In the genomic region with DNA sequence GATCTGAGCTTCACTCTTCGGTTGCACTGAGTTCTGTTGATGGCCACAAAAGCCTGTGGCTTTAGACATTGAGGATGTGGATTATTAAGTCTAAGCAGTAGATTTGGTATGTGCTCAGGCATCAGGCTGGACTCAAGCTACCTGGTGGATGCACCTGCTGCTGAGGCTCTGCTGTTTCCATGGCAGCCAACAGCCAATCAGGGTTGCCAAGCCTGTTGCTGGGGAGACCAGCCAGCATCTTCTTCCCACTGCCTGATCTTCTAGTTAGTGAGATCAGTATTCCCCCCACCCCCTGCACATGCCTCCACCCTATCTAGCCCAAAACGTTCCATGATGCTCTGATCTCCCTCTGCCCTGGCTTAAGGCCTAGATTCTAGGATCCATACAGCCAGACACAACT, we compare ENCODE assay signal across 16 mouse cellular contexts. TPM values are rescaled to one million over a fixed set of nuclear protein-coding genes. Genes with fewer than 3 reads are reported as not detected.
DNase-seq lines count a peak whose midpoint lies in the region; ATAC-seq and TF ChIP-seq lines count a peak whose summit lies in the region.
"Had no signal": no experiment of that assay in that cellular context is flagged by ENCODE, and none has a peak within 500 bp of the region (broad histone marks: within the 10 kb centered on the region; RNA-seq: fewer than 3 reads in every experiment).

No protein-coding gene starts in this region.

- 72% methylated on average over 2 of the region's 2 CpGs for WGBS in forebrain, embryonic 14.5 days
- 85% methylated on average over 2 of the region's 2 CpGs for WGBS in forebrain, embryonic 10.5 days
- 75% methylated on average over 2 of the region's 2 CpGs for WGBS in midbrain, embryonic 13.5 days
- WGBS in midbrain, embryonic 11.5 days, result 80% methylated on average over 2 of the region's 2 CpGs

- TF ChIP-seq CTCF in left cerebral cortex, adult 2 months (IDR thresholded peaks at IDR 0.05), result no peak

- no peak overlapping the region for H3K4me3 ChIP-seq in forebrain, embryonic 14.5 days (ENCODE audit: low read depth, low read length)
- H3K4me3 ChIP-seq in forebrain, embryonic 10.5 days, result no peak overlapping the region
- H3K4me3 ChIP-seq in midbrain, embryonic 13.5 days (replicated peaks), result no peak overlapping the region
- H3K4me3 ChIP-seq in midbrain, embryonic 11.5 days (ENCODE audit: low read depth, low read length), result no peak overlapping the region
- H3K4me3 ChIP-seq in left cerebral cortex, adult 2 months, result no peak overlapping the region; the same call in 1 of the 2 replicates
- H3K4me3 ChIP-seq: heart, embryonic 13.5 days; hindbrain, embryonic 10.5 days; limb, embryonic 13.5 days had no signal

- DNase-seq in forebrain, embryonic 14.5 days (ENCODE audit: low spot score), result no peak
- DNase-seq in forebrain, embryonic 10.5 days (ENCODE audit: extremely low spot score, low spot score), result no peak
- no peak for DNase-seq in midbrain, embryonic 11.5 days (ENCODE audit: low spot score, missing footprints)
- DNase-seq in left cerebral cortex, adult 2 months (ENCODE audit: extremely low spot score in 1 of 2, low spot score in 2 of 2), result peak in 1 of 2 experiments; percentile 52
- DNase-seq in right cerebral cortex, postnatal 25 days, result peak; percentile 73
- DNase-seq in embryo, embryonic 11 days, result no peak
- DNase-seq in gastrocnemius, adult 8-10 months (ENCODE audit: low spot score in 2 of 2), result no peak
- DNase-seq: gastrocnemius, postnatal 36 days; kidney, adult 8-10 months; lung, adult 2 months had no signal

- H3K4me1 ChIP-seq in forebrain, embryonic 14.5 days (ENCODE audit: control insufficient read depth, insufficient read depth, low read length), result peaks cover 32% of the 10 kb centered on the region
- H3K4me1 ChIP-seq in forebrain, embryonic 10.5 days, result peaks cover 72% of the 10 kb centered on the region
- peaks cover 84% of the 10 kb centered on the region for H3K4me1 ChIP-seq in midbrain, embryonic 13.5 days (replicated peaks)
- H3K4me1 ChIP-seq in midbrain, embryonic 11.5 days (ENCODE audit: control insufficient read depth, insufficient read depth, low read length), result peaks cover 28% of the 10 kb centered on the region

- no peak overlapping the region for H3K27ac ChIP-seq in forebrain, embryonic 14.5 days (ENCODE audit: low read depth, low read length)
- no peak overlapping the region for H3K27ac ChIP-seq in forebrain, embryonic 10.5 days
- H3K27ac ChIP-seq in midbrain, embryonic 13.5 days, result no peak overlapping the region
- H3K27ac ChIP-seq in midbrain, embryonic 11.5 days (ENCODE audit: low read depth, low read length), result no peak overlapping the region
- peak overlapping the region; percentile 70 for H3K27ac ChIP-seq in left cerebral cortex, adult 2 months
- H3K27ac ChIP-seq: heart, embryonic 13.5 days; hindbrain, embryonic 10.5 days; limb, embryonic 13.5 days had no signal

- H3K9me3 ChIP-seq in forebrain, embryonic 14.5 days (replicated peaks; ENCODE audit: control insufficient read depth, low read length), result no peaks in the 10 kb centered on the region
- no peaks in the 10 kb centered on the region for H3K9me3 ChIP-seq in forebrain, embryonic 10.5 days
- H3K9me3 ChIP-seq in midbrain, embryonic 13.5 days, result no peaks in the 10 kb centered on the region
- no peaks in the 10 kb centered on the region for H3K9me3 ChIP-seq in midbrain, embryonic 11.5 days (ENCODE audit: control insufficient read depth, low read length)
- H3K9me3 ChIP-seq: heart, embryonic 13.5 days; hindbrain, embryonic 10.5 days; limb, embryonic 13.5 days had no signal

- H3K4me2 ChIP-seq in forebrain, embryonic 14.5 days (ENCODE audit: low read length), result peak overlapping the region; percentile 9; the same call in 1 of the 2 replicates
- H3K4me2 ChIP-seq in midbrain, embryonic 13.5 days (replicated peaks), result peak overlapping the region; percentile 17; the same call in 1 of the 2 replicates
- no peak overlapping the region for H3K4me2 ChIP-seq in midbrain, embryonic 11.5 days
- H3K4me2 ChIP-seq: heart, embryonic 13.5 days; limb, embryonic 13.5 days had no signal

- H3K27me3 ChIP-seq in forebrain, embryonic 14.5 days (replicated peaks; ENCODE audit: control insufficient read depth, insufficient read depth, low read length), result peaks cover 6% of the 10 kb centered on the region; the same call in 1 of the 2 replicates
- H3K27me3 ChIP-seq in forebrain, embryonic 10.5 days (ENCODE audit: poor library complexity, severe bottlenecking), result peaks cover 98% of the 10 kb centered on the region
- peaks cover 44% of the 10 kb centered on the region for H3K27me3 ChIP-seq in midbrain, embryonic 13.5 days
- peaks cover 31% of the 10 kb centered on the region for H3K27me3 ChIP-seq in midbrain, embryonic 11.5 days (ENCODE audit: control insufficient read depth, insufficient read depth, low read length)

- H3K9ac ChIP-seq in forebrain, embryonic 14.5 days (ENCODE audit: low read length), result no peak overlapping the region
- H3K9ac ChIP-seq in midbrain, embryonic 13.5 days (replicated peaks), result no peak overlapping the region
- no peak overlapping the region for H3K9ac ChIP-seq in midbrain, embryonic 11.5 days (ENCODE audit: low read length)
- H3K9ac ChIP-seq: heart, embryonic 13.5 days; limb, embryonic 13.5 days had no signal

- ATAC-seq in forebrain, embryonic 14.5 days, result no peak
- ATAC-seq in midbrain, embryonic 13.5 days, result no peak
- no peak for ATAC-seq in midbrain, embryonic 11.5 days (ENCODE audit: low FRiP score)

- intact Hi-C loops in left cerebral cortex, adult 2 months (cut with DNase I), result no loop called here

- peaks cover 8% of the 10 kb centered on the region; the same call in 1 of the 2 replicates for H3K36me3 ChIP-seq in forebrain, embryonic 14.5 days (ENCODE audit: control insufficient read depth, insufficient read depth, low read length)
- H3K36me3 ChIP-seq in forebrain, embryonic 10.5 days (replicated peaks), result no peaks in the 10 kb centered on the region
- H3K36me3 ChIP-seq in midbrain, embryonic 13.5 days, result peaks cover 13% of the 10 kb centered on the region
- H3K36me3 ChIP-seq in midbrain, embryonic 11.5 days (ENCODE audit: control insufficient read depth, insufficient read depth, low read length), result no peaks in the 10 kb centered on the region
- H3K36me3 ChIP-seq: G1E; heart, embryonic 13.5 days; hindbrain, embryonic 10.5 days; limb, embryonic 13.5 days had no signal

RNA-seq across cellular contexts. Expression of a gene that starts 5.0 kb away (rescaled TPM):
- 24.1 and 28.9 TPM in 2 replicates for polyA plus RNA-seq in forebrain, embryonic 14.5 days (2014; fragmentation: Nextera tagmentation; extraction: Ambion mirVana)
- polyA plus RNA-seq in forebrain, embryonic 10.5 days (2016; fragmentation: Nextera tagmentation; extraction: Ambion mirVana), result 0.31 and 0.56 TPM in 2 replicates
- polyA plus RNA-seq in midbrain, embryonic 13.5 days (2015; fragmentation: Nextera tagmentation; extraction: Ambion mirVana), result 18.2 and 19.9 TPM in 2 replicates
- polyA plus RNA-seq in midbrain, embryonic 11.5 days (2014; fragmentation: Nextera tagmentation; extraction: Ambion mirVana), result 2.2 and 2.8 TPM in 2 replicates
- total RNA-seq in left cerebral cortex, adult 2 months (2021), result 100 to 1,000 TPM; 300 to 347 TPM
- total RNA-seq in gastrocnemius, adult 8-10 months (2022), result under 1 TPM in 2 of 4 experiments, not detected in 2; 0.08 to 0.19 TPM
- polyA plus RNA-seq: C2C12, G1E had no signal

RNA-seq across cellular contexts. Expression of a gene that starts 5.3 kb away (rescaled TPM):
- 8.1 and 9.2 TPM in 2 replicates for polyA plus RNA-seq in forebrain, embryonic 14.5 days (2014; fragmentation: Nextera tagmentation; extraction: Ambion mirVana)
- 16.4 and 18.5 TPM in 2 replicates for polyA plus RNA-seq in forebrain, embryonic 10.5 days (2016; fragmentation: Nextera tagmentation; extraction: Ambion mirVana)
- 7.9 and 8.2 TPM in 2 replicates for polyA plus RNA-seq in midbrain, embryonic 13.5 days (2015; fragmentation: Nextera tagmentation; extraction: Ambion mirVana)
- polyA plus RNA-seq in midbrain, embryonic 11.5 days (2014; fragmentation: Nextera tagmentation; extraction: Ambion mirVana), result 9.5 and 10.1 TPM in 2 replicates
- total RNA-seq in left cerebral cortex, adult 2 months (2021), result 1 to 10 TPM; 7.7 to 9.5 TPM
- 1 to 10 TPM; 2.2 to 3.9 (median 3.6) TPM for total RNA-seq in gastrocnemius, adult 8-10 months (2022)

RNA-seq across cellular contexts. Expression of a gene that starts 17.1 kb away (rescaled TPM):
- 44.4 and 47.2 TPM in 2 replicates for polyA plus RNA-seq in forebrain, embryonic 14.5 days (2014; fragmentation: Nextera tagmentation; extraction: Ambion mirVana)
- polyA plus RNA-seq in forebrain, embryonic 10.5 days (2016; fragmentation: Nextera tagmentation; extraction: Ambion mirVana), result 30.5 and 31.4 TPM in 2 replicates
- polyA plus RNA-seq in midbrain, embryonic 13.5 days (2015; fragmentation: Nextera tagmentation; extraction: Ambion mirVana), result 32.1 and 35.0 TPM in 2 replicates
- polyA plus RNA-seq in midbrain, embryonic 11.5 days (2014; fragmentation: Nextera tagmentation; extraction: Ambion mirVana), result 22.0 and 22.7 TPM in 2 replicates
- total RNA-seq in left cerebral cortex, adult 2 months (2021), result 10 to 100 TPM; 18.1 to 22.8 TPM
- total RNA-seq in gastrocnemius, adult 8-10 months (2022), result 10 to 100 TPM; 13.4 to 15.6 (median 14.9) TPM

RNA-seq across cellular contexts. Expression of a gene that starts 19.6 kb away (rescaled TPM):
- 8.5 and 12.0 TPM in 2 replicates for polyA plus RNA-seq in forebrain, embryonic 14.5 days (2014; fragmentation: Nextera tagmentation; extraction: Ambion mirVana)
- 8.1 and 9.2 TPM in 2 replicates for polyA plus RNA-seq in forebrain, embryonic 10.5 days (2016; fragmentation: Nextera tagmentation; extraction: Ambion mirVana)
- polyA plus RNA-seq in midbrain, embryonic 13.5 days (2015; fragmentation: Nextera tagmentation; extraction: Ambion mirVana), result 35.5 and 39.9 TPM in 2 replicates
- polyA plus RNA-seq in midbrain, embryonic 11.5 days (2014; fragmentation: Nextera tagmentation; extraction: Ambion mirVana), result 11.3 and 11.5 TPM in 2 replicates
- 10 to 100 TPM; 47.0 to 61.6 TPM for total RNA-seq in left cerebral cortex, adult 2 months (2021)
- 1 to 10 TPM; 4.9 to 6.2 (median 5.6) TPM for total RNA-seq in gastrocnemius, adult 8-10 months (2022)
